Mouse (Mus musculus) heart, adult 8-10 months (tissue): ENCODE data around the gene Atxn1. TPM values are rescaled to one million over a fixed set of nuclear protein-coding genes. Genes with fewer than 3 reads are reported as not detected.

Experiments
- DNase-seq: peaks from one replicate; pipeline ENCODE4 v3.0.0; 2022; ENCODE audit warnings: low spot score
- total RNA-seq, 4 experiments: library from RNA; stranded (reverse); gene quantifications; 2 replicates each; pipeline ENCODE4 v1.2.4; 2022

Gene Atxn1
- total RNA-seq, 4 experiments from 2014 or later, result 33.5 to 37.8 (median 35.8) TPM

DNA sequence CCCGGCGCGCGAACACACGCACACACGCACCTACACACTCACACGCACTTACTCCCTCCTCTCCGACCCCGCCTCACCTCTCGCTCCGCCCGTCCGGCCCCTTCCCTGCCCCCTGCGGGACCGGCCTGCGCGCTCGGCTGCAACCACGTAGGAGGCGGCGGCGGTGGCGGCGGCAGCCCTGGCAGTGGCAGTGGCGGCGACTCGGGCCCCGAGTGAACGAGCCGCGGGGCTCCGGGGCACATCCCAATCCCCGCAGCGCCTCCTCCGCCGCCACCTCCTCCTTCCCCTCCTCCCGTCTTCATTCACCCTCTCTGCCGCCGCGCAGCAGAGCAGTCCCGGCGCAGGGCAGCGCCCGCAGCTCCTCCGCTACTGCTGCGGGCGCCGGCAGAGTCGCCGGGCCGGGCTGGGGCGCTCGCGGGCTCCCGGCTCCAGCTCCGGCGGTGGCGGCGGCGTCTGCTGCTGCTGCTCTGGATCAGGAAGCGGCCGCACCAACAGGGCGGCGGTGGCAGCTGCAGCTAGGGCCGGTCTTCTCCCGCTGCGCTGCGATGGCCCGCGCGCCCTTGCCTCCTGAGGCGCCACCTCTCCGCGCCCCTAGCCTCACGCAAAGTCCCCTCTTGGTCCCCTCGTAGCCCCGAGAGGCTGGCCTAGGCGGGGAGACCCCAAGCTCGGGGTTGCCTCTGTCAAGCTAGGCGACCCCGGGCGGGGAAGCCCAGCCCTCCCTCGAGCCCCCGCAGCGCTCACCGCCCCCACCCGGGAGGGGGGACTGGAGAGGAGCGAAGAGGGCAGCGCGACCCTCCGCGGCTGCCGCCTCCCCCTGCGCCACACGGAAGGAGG is 1.1 kb downstream of the Atxn1 start:
- DNase-seq, result peak; percentile 82

DNA sequence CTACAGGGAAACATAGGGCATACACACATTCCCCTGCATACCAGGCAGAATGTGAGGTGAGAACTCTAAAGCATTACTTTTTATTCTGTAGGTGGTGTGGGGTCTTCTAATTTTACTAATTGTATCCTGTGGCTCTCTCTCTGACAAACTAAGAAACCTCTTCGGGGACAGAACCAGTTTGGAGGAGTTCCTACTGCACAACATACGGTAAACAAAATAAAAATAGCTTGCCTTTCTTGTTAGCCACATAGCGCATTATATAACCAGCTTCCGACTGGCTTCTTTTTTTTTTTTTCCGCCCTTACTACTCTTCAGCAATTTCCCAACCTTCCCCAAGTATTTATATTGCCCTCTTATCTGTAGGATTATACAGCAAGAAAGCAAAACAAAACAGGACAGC is 2.0 kb downstream of the Atxn1 start:
- no peak for DNase-seq

DNA sequence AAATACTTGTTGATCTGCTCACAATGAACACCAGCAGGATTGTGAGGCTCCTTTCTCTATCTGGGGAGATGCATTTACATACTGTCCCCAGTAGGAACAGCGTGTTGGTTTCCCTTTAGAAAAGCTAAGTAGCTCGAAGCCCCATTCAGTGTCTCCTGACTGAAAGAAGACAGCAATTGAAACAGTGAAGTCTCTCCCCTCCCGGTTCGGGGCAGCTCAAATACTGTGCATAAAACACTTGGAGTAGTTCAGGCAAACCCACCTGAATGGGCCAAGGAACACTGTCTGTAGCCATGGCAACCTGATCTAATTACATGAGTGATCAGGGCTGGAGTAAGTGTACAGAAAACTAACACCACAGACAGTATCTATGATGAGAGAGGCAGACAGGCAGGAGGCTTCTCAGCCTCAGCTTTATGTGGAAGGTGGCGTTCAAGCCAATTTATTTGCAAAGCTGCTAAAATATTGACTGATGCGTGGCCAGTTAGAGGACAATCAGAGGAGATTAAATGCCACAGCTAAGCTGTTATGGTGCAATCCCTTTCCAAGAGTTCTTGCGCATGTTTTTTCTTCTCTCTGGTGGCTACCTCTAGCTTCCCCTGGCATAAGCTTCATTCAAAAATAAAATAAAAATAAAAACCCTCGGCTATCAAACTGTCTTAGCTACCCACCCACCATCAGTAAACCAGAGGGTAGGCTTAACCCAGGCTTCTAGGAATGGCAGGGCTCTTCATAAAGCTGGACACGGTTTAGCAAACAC is 2.8 kb downstream of the Atxn1 start:
- no peak for DNase-seq

DNA sequence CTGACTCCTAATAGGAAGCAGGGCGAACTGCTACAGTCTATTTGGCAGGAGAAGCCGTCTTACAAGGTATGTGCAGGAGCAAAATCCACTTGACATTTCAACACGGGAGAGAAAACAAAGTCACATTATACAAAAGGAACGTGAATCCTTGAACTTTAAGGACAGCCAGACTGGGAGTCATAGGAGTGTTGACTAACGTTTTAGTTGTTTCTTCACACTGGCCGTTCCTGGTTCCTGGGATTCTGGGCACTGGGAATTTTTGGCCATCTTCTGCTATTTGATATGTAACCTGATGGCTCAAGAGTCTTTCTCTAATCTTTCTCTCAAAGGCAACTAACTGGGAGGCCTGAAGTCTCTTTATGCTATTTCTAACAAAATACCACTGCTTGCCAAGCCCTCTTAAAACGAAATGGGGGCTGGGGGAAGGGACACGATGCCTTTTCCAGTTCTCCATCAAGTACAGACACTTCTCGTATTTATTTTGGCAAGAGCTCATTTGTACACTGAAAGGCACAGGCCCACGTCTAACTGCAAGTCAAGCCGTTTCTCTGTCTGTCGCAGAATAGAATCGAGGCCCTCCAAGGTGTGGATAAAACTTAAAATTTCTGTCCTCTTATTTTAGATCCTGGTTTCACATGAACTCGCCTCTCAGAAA is 4.4 kb downstream of the Atxn1 start:
- no peak for DNase-seq

DNA sequence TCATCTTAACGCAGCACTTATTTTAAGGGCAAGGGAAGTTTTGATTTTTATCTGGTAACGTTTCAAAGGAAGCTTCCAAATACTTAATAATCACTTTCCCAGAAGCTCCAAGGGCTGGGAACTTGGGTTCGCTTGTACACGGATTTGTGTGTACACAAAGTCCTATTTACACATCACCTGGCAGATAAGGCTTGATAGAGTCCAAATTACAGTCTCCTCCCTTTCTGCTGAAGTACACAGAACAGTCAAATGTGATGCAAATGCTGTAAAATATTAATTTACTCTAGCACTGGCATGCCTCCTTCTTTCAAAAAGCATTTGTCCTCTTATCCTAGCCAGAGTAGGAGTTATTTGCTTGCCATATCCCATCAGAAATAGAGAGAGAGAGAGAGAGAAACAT is 6.5 kb downstream of the Atxn1 start:
- DNase-seq, result peak; percentile 32

DNA sequence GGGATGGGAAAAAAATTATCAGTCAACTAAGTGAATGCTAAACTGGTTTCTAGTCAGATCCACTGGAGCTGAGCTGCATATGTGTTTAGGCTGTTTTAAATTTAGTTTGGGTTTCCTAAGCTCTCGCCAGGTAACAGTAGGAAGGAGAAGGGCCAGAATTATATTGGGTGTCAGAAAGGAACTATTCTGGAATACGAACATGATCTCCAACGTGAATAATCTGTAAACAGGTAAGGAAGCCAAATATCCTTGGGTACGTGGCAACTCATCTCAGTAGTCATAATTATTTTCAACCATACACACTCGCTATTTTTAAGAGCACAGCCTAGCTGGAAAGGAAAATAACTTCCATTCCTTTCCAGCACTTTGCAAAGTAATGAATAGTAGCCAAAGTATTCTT is 7.2 kb downstream of the Atxn1 start:
- DNase-seq, result no peak

DNA sequence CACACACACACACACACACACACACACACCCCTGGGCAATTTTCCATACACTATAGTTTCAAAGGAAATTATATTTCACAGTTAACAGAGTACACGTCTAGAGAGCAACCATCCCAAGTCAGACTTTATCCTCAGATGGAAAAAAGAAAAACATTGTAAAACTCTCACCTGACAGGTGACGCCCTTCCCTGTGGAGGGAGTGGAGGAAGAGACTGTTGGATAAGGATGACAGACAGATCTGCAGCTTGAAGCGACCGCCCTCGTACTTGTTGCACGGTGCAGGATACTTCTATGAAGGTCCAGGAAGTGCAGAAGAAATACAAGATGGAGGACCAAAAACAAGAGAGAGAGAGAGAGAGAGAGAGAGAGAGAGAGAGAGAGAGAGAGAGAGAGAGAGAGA is 8.5 kb downstream of the Atxn1 start:
- DNase-seq, result no peak

DNA sequence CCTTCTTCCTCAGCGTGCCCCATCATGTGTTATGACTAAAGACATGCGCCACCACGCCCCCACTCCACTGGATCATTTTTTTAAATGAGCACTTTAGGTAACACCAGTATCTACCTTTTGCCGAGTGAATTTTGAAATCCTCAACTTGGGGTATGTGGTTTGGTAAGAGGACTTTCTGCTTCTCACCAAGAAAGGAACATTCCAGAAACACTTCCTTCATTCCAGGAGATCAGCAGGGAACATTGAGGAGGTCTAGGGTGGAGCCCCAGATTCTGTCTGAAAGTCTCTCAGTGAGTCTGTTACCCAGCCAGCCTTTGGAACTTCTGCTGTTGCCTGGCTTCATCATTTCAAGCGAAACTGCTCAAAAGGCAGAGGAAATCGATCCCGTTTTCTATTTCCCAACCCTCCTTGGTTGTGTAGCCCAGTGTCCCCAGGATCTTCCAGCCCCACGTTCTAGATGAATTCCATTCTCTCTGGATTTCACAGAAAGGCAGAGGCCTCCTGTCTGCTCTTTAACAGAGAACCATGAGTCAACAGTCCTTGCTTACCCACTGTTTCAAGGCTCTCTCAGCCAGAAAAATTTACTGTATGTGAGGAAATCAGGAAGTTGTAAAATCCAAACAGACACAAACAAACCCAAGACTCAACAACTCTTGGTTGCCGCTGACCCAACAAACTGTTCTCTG is 9.3 kb downstream of the Atxn1 start:
- DNase-seq, result no peak

DNA sequence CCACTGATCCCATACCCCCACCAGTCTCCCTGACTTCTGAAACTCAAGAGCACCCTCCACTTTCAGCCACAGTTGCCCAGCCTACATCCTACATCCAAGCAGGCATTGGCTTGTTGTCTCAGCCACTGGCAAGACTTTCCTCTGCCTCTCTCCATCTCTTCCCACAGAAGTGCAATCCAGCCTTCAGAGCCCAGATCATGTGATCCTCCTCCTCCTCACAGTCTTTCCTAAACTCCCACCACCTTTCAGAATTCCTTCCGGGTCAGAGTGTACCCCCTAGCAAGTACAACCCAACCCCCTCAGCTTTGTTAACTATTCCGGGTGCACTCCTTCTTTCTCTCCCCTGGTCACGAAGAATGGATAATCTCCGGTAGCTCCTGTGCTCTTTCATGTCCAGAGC is 11.7 kb downstream of the Atxn1 start:
- DNase-seq, result no peak

DNA sequence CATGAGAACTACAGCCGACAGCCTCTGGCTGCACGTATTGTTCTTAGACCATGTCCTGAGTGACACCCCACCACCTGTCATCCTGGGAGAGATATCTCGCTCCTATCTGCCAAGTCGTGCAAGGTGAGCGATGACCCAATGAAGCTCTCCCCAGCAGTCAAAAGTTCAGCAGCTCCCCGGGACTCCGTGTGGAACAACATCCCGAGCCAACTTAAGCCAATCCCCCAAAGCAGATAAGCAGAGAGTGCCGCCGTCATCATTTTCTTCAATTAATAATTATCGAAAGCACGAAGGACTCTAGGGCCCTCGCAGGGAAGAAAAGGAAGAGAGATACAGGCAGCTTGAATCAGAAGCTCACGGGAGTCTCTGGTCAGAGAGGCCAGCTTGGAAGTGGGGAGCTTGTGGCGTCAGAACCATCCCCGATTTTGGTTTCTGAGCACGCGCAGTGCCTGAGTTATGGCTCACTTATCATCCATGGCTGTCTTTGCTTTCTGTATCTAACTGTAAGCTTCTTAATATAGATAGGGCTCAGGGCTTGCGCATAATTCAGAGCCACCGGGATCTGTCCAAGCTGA is 13.7 kb downstream of the Atxn1 start:
- no peak for DNase-seq

DNA sequence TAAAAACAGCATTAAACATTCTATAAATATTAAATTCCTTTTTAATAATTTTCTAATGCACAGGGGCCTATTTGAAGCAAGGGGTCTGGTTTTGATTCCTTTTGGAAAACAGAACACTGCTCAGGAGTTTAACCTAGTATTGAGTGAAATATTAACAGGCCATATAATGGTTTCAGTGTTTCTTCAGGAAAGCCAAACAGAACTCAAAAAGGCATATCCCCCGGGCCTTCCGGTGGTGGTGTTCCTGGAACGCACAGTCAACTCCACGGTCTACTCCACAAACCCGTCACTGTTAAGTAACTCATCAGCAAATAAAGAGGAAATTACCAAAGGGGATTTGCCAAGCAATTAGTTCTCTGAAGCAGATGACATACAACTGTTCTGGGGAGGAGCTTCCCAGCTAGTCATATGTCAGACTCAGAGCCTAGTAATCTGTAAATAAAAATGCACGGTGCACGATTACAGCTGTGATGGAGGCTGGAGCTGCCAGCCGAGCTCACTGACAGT is 14.4 kb downstream of the Atxn1 start:
- no peak for DNase-seq

DNA sequence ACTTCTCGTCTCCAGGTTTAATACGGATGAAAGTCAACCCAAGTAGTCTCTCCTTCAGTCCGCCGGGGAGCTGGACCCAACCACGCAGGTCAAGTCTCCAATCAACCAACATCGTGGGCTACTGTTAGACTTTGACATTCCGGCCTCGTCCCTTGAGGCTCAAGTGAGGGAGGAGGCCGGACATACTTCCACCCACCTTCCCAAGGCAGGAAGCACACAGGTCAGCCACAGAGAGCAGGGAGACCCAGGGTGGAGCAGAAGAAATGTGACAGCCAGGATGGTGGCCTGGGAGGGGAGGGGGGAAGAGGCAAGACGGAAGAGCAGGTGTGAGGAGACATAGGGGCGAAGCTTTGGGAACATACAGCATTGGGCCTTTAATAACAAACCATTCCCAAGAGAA is 18.7 kb downstream of the Atxn1 start:
- DNase-seq, result no peak

DNA sequence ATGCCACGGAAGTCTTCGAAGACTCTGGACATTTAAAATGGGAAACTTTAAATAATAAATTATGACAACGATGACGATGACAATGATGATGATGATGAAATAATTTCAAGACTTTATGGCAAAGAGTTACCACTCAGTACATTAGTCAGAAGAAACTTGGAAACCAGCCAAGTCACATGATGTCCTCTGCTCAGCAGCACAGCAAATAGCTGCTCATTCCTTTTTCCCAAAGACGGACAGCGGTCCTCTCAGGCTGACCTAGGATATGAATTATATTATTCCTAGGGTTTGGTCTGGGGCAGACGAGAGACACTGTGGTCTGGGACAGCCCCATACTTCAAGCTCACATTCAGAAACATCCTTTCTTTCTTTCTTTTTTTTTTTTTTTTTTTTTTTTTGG is 22.5 kb downstream of the Atxn1 start:
- DNase-seq, result no peak

DNA sequence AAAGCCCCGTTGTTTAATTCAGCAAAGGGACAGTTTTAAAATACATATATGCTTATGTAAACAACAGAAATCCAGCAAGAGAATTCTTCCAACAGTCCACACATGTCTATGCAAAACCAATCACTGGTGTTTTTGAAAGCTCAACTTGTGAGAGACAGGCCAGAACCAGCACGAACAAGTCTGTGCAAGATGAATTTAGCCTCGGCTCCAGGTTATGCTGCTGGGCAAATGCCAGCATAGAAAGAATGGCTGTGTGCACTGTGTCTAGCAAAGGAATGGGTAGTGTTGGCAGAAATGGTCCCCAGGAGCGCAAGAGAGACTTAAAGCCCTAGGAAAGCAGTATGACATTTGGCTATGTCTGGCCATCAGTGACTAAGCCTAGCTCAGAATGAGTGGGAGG is 24.1 kb downstream of the Atxn1 start:
- DNase-seq, result no peak

DNA sequence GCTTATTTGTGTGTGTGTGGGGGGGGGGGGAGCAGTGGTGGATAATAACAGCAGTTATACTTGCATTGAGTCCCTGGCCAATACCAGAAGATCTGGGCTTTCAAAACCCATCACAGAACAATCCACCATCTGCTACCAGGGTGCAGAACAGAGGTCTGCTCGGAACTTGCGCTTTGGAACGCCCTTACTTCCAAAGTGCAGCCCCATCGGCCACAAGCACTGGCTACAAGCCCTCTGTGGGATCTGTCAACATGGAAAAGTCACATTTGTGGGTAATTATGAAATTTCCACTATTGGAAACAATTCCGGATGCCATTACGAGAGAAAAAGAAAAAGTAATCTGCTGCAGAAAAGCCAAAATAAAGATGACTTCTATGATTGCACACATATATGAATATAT is 25.2 kb downstream of the Atxn1 start:
- no peak for DNase-seq

DNA sequence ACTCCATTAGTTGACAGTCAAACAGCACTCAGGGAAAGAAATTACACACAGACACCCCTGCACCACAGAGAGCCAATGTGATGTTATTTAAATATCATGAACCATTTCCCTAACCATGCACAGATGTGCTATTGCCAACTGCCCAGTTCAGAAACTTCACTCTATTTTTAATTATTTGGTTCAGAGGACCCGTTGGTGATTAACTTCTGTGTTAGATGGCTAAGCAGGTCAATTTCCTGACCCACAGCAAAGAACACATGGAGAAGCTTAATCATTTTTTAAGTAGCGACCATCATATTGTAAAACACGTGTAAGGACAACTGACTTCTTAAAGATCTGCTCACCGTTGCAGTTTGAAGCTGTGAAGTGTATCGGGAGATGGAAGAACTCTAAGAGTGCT is 26.7 kb downstream of the Atxn1 start:
- DNase-seq, result no peak

DNA sequence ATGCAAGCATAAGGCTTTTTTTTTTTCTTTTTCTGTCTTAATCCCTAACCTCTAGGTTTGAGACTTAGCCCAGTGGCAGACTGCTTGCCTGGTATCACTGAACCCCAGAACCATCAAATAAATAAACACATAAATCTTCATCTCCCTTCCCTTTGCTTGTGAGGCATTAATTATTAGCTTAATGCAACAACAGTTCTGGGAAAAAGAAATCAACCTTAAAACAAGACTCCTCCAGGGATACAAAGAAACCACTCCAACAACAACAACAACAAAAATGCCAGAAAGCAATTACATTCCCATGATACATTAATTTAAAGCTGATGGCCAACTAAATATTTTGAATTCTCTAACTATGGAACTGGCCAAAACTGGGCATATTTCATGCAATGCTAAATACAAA is 28.0 kb downstream of the Atxn1 start:
- no peak for DNase-seq

DNA sequence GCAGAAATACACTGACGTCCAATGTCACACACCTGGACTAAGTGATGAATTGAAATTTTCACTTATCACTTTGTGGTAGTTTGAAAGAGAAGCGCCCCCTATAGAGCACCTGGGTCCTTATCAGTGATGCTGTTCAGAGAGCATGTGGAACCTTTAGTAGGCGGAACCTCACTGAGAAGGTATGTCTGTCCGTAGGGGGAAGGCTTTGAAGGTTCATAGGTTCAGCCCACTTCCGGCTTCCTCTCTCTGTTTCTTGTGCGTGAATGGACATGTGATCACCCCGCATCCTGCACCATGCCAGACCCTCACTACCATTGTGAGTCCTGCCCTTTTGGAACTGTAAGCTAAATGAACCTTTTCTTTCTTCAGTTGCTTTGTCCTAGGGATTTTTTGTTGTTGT is 29.0 kb downstream of the Atxn1 start:
- DNase-seq, result no peak

DNA sequence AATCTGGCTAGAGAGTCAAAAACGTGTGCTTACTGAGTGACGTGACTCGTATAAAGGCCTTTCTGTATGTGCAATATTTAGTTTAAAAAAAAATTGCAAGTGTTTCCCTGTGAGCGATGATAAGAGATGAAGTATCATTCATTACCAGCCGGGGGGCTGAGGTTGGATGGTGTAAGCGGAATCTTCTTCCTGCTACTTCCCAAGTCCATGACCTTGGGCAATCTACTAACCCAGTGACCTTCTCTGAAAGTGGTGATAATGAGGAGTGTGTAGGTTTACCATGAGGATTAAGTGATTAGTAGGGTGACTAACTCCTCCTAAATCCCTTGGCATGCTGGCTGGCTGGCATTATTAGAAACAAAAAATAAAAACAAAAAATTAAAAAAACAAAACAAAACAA is 30.0 kb downstream of the Atxn1 start:
- DNase-seq, result no peak

DNA sequence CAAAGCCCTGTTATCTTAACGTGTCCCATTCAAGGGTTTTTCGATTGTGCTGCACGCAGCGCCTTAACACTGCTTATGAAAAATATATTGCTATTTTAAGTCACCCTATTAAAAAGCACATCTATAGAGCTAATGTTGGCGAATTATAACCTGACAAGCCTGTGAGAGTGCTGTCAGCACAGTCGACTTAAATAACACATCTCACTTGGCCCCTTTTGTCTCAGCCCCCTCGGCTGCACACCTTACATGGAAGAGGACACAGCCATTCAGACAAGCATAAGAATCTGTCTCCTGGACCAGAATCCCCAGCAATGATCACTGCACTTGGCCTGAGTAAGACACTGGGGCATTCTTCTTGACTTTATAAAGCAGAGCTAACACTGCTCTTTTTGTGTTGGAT is 30.7 kb downstream of the Atxn1 start:
- no peak for DNase-seq

DNA sequence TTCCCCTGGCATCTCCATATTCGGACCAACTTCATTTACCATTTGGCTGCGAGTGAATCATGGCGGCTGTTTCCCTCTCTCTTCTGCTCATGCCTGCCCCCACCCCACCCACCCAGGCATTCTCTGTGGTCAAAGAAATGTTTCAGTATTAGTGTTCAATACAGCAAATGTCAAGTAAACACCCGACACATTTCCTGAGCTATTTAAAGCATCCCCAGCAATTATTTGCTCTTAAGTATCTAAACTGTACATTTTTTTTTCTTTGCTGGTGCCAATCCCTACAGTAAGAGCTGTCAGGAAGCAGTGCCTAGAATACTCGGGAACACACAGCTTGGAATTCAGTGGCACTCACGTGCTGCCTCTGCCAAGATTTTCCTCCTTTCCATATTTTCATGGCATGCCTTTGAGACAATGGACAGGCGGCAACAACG is 32.3 kb downstream of the Atxn1 start:
- DNase-seq, result no peak

DNA sequence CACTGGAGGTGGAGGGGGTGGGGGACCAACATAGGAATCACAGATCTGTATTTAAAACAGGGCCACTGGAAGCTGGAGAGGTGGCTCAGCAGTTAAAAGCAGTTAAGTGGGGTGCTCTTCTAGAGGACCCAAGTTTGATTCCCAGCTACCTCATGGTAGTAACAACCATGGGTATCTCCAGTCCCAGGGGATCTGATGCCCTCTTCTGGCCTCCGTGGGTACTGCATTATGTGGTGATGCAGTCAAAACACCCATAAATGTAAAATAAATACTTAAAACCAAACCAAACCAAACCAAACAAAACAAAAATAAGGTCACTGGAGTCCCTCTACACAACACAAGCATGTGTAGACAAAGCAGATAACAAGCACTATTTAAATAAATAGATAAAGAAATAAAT is 32.9 kb downstream of the Atxn1 start:
- no peak for DNase-seq
